Mouse (Mus musculus) bone marrow, adult 2 months (tissue): ENCODE data around the gene Fpgs. TPM values are rescaled to one million over a fixed set of nuclear protein-coding genes. Genes with fewer than 3 reads are reported as not detected.

Source experiments
- H3K27ac ChIP-seq: fragments of 200-500 bp; 2 replicates; pipeline ENCODE4 v1.5.1; 2012; ENCODE audit warnings: low read depth, mild to moderate bottlenecking, control low read depth, inconsistent platforms, low read length; ENCODE audit not compliant: control insufficient read depth, poor library complexity, insufficient read depth
- H3K4me1 ChIP-seq: fragments of 200-500 bp; 2 replicates; pipeline ENCODE4 v1.6.1; 2011; ENCODE audit warnings: low read length; ENCODE audit not compliant: control insufficient read depth, insufficient read depth
- H3K4me3 ChIP-seq: fragments of 200-500 bp; replicated peaks from 2 replicates; pipeline ENCODE3; 2011; ENCODE audit warnings: mild to moderate bottlenecking, low read depth, low read length, control low read depth; ENCODE audit not compliant: control insufficient read depth
- CTCF ChIP-seq: fragments of 200-500 bp; IDR thresholded peaks from 2 replicates; pipeline ENCODE4 v1.5.1; 2011; ENCODE audit warnings: low read length, control low read depth; ENCODE audit not compliant: control insufficient read depth, insufficient read depth
- POLR2A ChIP-seq: fragments of 200-500 bp; IDR thresholded peaks from 2 replicates; pipeline ENCODE4 v1.6.1; 2011; ENCODE audit warnings: low read depth, mild to moderate bottlenecking, control low read depth, low read length, borderline replicate concordance; ENCODE audit not compliant: control insufficient read depth
- WGBS: fragments of 180-500 bp; shearing (Covaris S2); methylation state at CpG from one replicate; pipeline ENCODE4 v1.1.7; 2018; 5-methylcytosine and 5-hydroxymethylcytosine counted together
- polyA plus RNA-seq: library from polyadenylated mRNA; stranded (reverse); fragments of >200 nt; gene quantifications from 2 replicates; pipeline ENCODE4 v1.2.4, GENCODE M21; 2011; ENCODE audit warnings: low replicate concordance; ENCODE audit not compliant: missing spikeins, insufficient read depth, insufficient read length

The Fpgs gene
- polyA plus RNA-seq, 1 experiment: 24.4 TPM

DNA sequence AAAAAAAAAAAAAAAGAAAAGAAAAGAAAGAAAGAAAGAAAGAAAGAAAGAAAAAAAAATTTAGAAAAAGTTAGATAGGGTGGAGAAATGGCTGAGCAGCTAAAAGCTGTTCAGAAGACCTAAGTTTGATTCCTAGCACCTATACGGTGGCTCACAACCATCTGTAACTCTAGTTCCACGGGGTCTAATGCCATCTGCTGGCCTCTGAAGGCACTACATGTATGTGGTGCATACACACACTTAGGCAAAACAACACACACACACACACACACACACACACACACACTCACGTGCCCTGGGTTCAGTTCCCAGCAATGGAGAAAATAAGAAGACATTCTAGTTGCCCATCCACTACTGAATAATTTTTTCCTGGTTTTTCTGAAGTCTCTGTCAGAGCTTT lies 27.1 kb downstream of the Fpgs start:
- TF ChIP-seq POLR2A (no peak), CTCF (no peak)
- Histone ChIP-seq H3K4me1 (no peaks in the 10 kb centered on the region), H3K27ac (no peak overlapping the region), H3K4me3 (no peak overlapping the region)
- 89% methylated on average over 3 of the region's 3 CpGs for whole genome bisulfite sequencing

DNA sequence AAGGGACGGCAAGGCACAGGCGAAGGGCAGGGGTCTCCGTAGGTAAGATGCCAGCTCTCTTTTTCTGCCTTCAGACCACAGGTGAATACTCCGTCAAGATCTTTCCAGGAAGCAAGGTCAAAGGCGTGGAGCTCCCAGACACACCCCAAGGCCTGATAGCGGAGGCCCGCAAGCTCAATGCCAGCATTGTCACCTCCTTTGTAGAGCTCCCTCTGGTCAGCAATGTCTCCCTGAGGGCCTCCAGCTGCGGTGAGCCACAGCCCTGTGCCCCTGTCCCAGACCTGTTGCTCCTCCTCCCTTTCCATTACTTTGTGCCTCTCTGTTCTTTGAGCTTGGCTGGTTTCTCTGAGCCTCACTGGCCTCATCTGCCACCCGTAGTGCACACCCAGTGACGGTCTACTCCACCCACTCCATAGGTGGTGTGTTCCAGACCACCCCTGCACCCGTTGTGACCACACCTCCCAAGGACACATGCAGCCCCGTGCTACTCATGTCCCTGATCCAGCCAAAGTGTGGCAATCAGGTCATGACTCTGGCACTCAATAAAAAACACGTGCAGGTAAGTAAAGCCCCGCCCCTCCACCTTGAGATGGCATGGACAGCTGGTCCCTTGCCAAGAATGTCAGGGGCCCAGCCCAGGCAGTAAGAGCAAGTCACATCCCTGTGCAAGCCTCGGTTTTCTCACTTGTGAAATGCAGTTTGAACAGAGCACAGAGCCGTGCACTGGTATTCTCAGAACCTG lies 30.6 kb downstream of the Fpgs start:
- Histone ChIP-seq H3K27ac (no peak overlapping the region), H3K4me1 (no peaks in the 10 kb centered on the region), H3K4me3 (no peak overlapping the region)
- 81% methylated on average over 16 of the region's 16 CpGs for WGBS
- no peak for TF ChIP-seq POLR2A
- TF ChIP-seq CTCF: no peak

DNA sequence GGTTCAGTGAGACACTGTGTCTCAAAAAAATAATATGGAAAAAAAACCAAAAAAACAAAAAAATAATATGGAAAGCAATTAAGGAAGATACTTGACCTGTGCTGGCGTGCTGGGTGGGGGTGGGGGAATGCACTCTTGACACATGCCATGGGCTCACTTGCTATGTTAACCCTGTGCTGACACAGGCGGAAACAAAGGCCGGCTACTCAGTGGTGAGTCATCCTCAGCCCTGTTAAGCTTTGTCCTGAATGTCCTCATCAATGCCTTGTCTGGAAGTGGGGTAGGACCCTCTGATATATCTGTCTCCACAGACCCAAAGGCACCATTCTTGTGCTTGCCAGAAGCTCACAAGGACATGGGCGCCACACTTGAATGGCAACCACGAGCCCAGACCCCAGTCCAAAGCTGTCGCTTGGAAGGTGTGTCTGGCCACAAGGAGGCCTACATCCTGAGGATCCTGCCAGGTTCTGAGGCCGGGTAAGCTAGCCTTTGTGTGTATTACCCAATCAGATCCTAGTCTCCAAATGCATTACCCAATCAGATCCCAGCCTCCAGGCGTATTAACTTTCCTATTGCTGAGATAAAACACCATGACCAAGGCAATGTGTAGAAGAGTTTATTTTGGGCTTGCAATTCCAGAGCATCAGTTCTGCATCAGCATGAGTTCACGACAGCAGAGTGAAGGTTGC lies 31.9 kb downstream of the Fpgs start:
- H3K4me3 ChIP-seq: no peak overlapping the region
- 74% methylated on average over 9 of the region's 9 CpGs for WGBS
- no peaks in the 10 kb centered on the region for H3K4me1 ChIP-seq
- TF ChIP-seq CTCF: no peak
- no peak for TF ChIP-seq POLR2A
- H3K27ac ChIP-seq: no peak overlapping the region

DNA sequence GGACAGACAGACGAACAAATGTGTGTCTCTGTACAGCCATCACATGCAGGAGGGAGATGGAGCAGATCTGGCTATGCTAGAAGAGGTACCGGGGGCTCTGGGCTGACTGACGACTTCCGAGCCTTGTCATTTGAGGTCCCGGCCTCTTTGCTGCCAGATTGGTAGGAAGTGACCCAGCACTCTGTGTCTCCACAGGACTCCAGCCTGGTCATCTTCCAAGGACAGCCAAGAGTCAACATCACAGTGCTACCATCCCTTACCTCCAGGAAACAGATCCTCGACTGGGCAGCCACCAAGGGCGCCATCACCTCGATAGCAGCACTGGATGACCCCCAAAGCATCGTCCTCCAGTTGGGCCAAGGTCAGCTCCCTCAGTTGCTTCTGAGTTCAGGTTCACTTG lies 32.8 kb downstream of the Fpgs start:
- Histone ChIP-seq H3K4me1 (no peaks in the 10 kb centered on the region), H3K27ac (no peak overlapping the region), H3K4me3 (no peak overlapping the region)
- no peak for TF ChIP-seq POLR2A
- no peak for TF ChIP-seq CTCF
- 82% methylated on average over 9 of the region's 9 CpGs for WGBS

DNA sequence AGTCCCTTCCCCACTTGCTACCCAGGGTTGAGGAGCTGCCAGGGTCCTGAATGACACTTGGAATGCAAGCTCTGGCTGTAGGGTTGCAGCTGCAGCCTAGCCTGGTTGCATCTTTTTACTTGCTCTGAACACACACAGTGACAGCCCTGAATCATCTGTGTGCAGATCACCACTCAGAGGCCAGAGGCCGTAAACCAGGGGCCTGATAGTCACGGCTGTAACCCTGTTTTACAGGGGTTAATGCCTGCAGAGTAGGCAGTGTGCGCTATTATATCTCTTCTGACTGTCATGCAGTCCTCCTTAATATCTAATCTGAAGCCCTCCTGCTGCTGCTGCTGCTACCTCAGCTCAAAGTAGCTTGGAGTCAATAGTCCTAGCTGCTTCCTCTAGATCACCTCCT lies 34.1 kb downstream of the Fpgs start:
- Histone ChIP-seq H3K4me3 (no peak overlapping the region), H3K4me1 (no peaks in the 10 kb centered on the region), H3K27ac (no peak overlapping the region)
- TF ChIP-seq POLR2A (no peak), CTCF (no peak)
- WGBS: 76% methylated on average over 3 of the region's 3 CpGs

DNA sequence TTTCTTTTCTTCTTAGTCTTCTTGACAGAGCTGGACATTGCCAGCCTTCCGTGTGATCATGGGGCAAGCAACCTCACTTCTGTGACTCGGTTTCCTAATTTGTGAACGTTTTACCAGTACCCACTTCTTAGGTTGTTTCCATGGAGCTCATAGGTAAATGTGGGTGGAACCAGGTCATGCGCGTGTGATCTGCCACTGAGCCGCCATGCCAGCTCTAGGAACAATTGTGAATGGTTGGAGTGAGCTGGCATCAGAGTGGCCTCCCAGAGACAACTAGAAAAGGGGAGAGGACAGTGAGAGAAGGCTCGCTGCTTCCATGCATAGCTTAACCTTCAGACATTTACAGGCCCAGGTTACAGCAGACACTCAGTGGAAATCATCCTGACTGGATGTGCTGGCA lies 35.8 kb downstream of the Fpgs start:
- H3K27ac ChIP-seq: no peak overlapping the region
- TF ChIP-seq CTCF (no peak), POLR2A (no peak)
- 87% methylated on average over 7 of the region's 7 CpGs for WGBS

DNA sequence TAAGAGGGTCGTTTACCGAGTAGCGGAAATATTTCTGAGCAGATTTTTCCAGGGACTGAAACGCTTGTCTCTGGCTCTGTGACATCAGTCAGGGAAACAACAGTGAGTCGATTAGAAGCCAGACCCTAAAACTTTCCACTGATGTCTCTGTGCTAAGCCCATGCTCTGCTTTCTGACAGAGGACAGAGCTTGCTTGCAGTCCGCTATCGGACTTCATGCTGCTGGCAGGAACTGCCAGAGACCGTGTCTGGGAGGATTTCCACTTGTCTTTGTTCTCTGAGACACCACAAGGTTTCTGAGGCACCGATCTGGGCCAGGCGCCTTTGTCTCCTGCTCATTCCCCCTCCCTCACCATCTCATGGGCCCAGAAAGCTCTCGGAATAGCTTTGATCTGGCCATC lies 36.2 kb downstream of the Fpgs start:
- no peak overlapping the region for H3K4me3 ChIP-seq
- H3K4me1 ChIP-seq: no peaks in the 10 kb centered on the region
- 78% methylated on average over 11 of the region's 11 CpGs for WGBS
- no peak overlapping the region for H3K27ac ChIP-seq
- no peak for TF ChIP-seq POLR2A
- no peak for TF ChIP-seq CTCF

More for the DNA sequence above, 35.8 kb downstream of the Fpgs start:
- no peak overlapping the region for H3K4me3 ChIP-seq
- H3K4me1 ChIP-seq: no peaks in the 10 kb centered on the region

DNA sequence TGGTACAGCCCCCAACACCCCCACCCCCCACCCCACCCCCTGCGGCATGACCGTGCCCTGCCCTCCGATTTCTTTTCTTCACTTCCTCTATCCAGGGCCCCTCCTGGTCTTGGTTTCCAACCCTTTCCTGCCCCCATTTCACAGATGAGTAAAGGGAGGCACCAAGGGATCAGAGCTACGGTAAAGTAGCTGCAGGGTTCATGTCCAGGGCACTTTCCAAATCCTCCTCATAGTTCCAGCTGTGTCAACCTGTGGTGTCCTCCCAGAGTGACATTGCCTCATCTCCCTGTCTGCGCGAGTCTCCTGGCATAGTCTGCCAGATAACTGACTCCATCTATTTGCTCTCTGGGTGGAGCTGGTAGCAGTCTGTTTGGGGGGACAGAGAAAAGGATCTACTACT lies 38.1 kb downstream of the Fpgs start:
- 70% methylated on average over 6 of the region's 6 CpGs for WGBS
- Histone ChIP-seq H3K27ac (no peak overlapping the region), H3K4me3 (no peak overlapping the region), H3K4me1 (no peaks in the 10 kb centered on the region)
- TF ChIP-seq POLR2A (no peak), CTCF (no peak)

DNA sequence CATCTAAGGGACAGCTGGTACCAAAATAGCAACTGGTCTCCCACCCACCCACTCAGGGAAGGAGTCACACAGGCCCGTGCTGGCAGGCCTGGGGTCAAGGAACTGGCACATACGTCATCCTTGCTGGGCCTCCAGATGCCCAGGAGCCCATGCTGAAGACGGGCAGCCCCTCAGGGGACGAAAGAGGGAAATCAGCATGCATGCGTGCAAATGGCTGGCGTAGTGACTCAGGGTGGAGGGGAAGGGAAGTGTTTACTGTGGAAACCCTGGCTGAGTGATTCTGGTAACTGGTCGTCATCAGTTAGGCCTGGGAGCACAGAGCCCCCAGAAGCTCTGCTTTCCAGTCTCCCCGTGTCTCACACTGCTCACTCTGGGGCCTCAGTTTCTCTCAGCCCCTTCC lies 38.6 kb downstream of the Fpgs start:
- Histone ChIP-seq H3K27ac (no peak overlapping the region), H3K4me3 (no peak overlapping the region), H3K4me1 (no peaks in the 10 kb centered on the region)
- 81% methylated on average over 8 of the region's 8 CpGs for WGBS
- TF ChIP-seq POLR2A (no peak), CTCF (no peak)
